Mouse (Mus musculus) intestine, embryonic 14.5 days (tissue): ENCODE measurements around the gene Cwf19l1. TPM values are rescaled to one million over a fixed set of nuclear protein-coding genes. Genes with fewer than 3 reads are reported as not detected.

Source experiments
- ATAC-seq: fragments of 200-750 bp; cut with Nextera tagmentation; replicated peaks from 2 replicates; pipeline ENCODE4 v1.8.0; 2017; ENCODE audit warnings: low read depth, moderate number of reproducible peaks, moderate TSS enrichment, moderate library complexity; ENCODE audit not compliant: low FRiP score, low TSS enrichment
- DNase-seq: peaks from one replicate; pipeline ENCODE4 v3.0.0-alpha.2; 2018; ENCODE audit warnings: low spot score
- H3K27ac ChIP-seq: fragments of 300-500 bp; sonication (generic); 2 replicates; pipeline ENCODE4 v1.5.1; 2014; ENCODE audit warnings: low read depth, mild to moderate bottlenecking, control low read depth
- H3K27me3 ChIP-seq: fragments of 300-500 bp; sonication (generic); replicated peaks from 2 replicates; pipeline ENCODE4 v1.6.1; 2014; ENCODE audit warnings: low read length, control low read depth; ENCODE audit not compliant: control insufficient read depth, insufficient read depth
- H3K36me3 ChIP-seq: fragments of 300-500 bp; sonication (generic); 2 replicates; pipeline ENCODE4 v1.6.1; 2014; ENCODE audit warnings: low read length, control low read depth; ENCODE audit not compliant: control insufficient read depth, insufficient read depth
- H3K4me1 ChIP-seq: fragments of 300-500 bp; sonication (generic); replicated peaks from 2 replicates; pipeline ENCODE4 v1.6.1; 2014; ENCODE audit warnings: low read length, control low read depth, mixed read lengths; ENCODE audit not compliant: control insufficient read depth, insufficient read depth
- H3K4me2 ChIP-seq: fragments of 300-500 bp; sonication (generic); 2 replicates; pipeline ENCODE4 v1.6.1; 2014; ENCODE audit warnings: low read length
- H3K4me3 ChIP-seq: fragments of 300-500 bp; sonication (generic); 2 replicates; pipeline ENCODE4 v1.5.1; 2014; ENCODE audit warnings: low read depth, low read length, control low read depth, mixed read lengths
- H3K9ac ChIP-seq: fragments of 300-500 bp; sonication (generic); 2 replicates; pipeline ENCODE4 v1.6.1; 2014; ENCODE audit warnings: mild to moderate bottlenecking, low read length
- H3K9me3 ChIP-seq: fragments of 300-500 bp; sonication (generic); 2 replicates; pipeline ENCODE4 v1.6.1; 2016; ENCODE audit warnings: low read length, control low read depth; ENCODE audit not compliant: control insufficient read depth
- WGBS: fragments of 180-500 bp; shearing (Covaris S2); extraction: QIAGEN DNeasy Blood & Tissue Kit; methylation state at CpG from one replicate; pipeline ENCODE4 v1.1.7; 2014; 5-methylcytosine and 5-hydroxymethylcytosine counted together
- polyA plus RNA-seq: library from polyadenylated mRNA; unstranded; fragments of >200 nt; fragmentation: Nextera tagmentation; extraction: Ambion mirVana; gene quantifications from 2 replicates; pipeline ENCODE4 v1.2.1, GENCODE M21; 2014

Cwf19l1 gene
- polyA plus RNA-seq, 1 experiment from 2014 or later = 37.8 TPM

DNA sequence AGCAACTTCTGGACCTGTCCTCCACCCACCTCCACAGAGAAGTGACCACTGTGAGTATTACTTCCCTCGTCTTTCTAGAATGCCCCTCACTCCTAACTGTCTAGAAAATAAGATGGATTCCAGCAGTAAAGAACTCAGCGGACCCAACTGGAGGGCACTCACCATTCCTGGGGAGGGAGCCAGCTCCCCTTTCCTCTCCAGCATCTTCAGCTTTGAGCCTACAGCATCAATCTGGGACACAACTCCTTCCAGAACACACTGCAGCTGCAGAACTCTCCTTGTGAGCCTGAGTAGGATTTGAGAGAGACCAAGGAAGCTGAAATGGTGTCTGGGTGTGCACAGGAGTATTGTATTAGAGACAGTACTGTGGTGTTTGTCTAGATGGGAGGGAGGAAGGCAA lies 13.3 kb upstream of the Cwf19l1 start:
- no peak overlapping the region for H3K4me3 ChIP-seq
- 72% methylated on average over 2 of the region's 2 CpGs for WGBS
- peaks cover 5% of the 10 kb centered on the region; the same call in 1 of the 2 replicates for H3K4me1 ChIP-seq
- no peaks in the 10 kb centered on the region for H3K27me3 ChIP-seq
- no peak for DNase-seq
- no peak overlapping the region for H3K27ac ChIP-seq
- H3K36me3 ChIP-seq = no peaks in the 10 kb centered on the region
- H3K4me2 ChIP-seq = no peak overlapping the region
- no peak for ATAC-seq
- no peaks in the 10 kb centered on the region for H3K9me3 ChIP-seq
- no peak overlapping the region for H3K9ac ChIP-seq

GRCm38 (mm10) chr19:44148345-44148744 lies 12.7 kb upstream of the Cwf19l1 start:
- Histone ChIP-seq H3K4me2 (no peak overlapping the region), H3K27ac (no peak overlapping the region), H3K9me3 (no peaks in the 10 kb centered on the region), H3K36me3 (peaks cover 6% of the 10 kb centered on the region), H3K27me3 (no peaks in the 10 kb centered on the region), H3K9ac (no peak overlapping the region), H3K4me1 (peaks cover 5% of the 10 kb centered on the region; the same call in 1 of the 2 replicates), H3K4me3 (no peak overlapping the region)
- 34% methylated on average over 2 of the region's 2 CpGs for WGBS
- DNase-seq (no peak), ATAC-seq (no peak)

- Histone ChIP-seq H3K27ac (no peak overlapping the region), H3K36me3 (peaks cover 20% of the 10 kb centered on the region), H3K4me3 (no peak overlapping the region), H3K9ac (no peak overlapping the region), H3K4me1 (peaks cover 5% of the 10 kb centered on the region; the same call in 1 of the 2 replicates), H3K27me3 (no peaks in the 10 kb centered on the region), H3K4me2 (no peak overlapping the region), H3K9me3 (no peaks in the 10 kb centered on the region)
- ATAC-seq (no peak), DNase-seq (no peak)
- WGBS = 93% methylated on average over 8 of the region's 8 CpGs
Observed at GRCm38 (mm10) chr19:44146951-44147350, 11.3 kb upstream of the Cwf19l1 start.

GRCm38 (mm10) chr19:44146568-44146879 lies 10.8 kb upstream of the Cwf19l1 start:
- H3K4me3 ChIP-seq = peak overlapping the region; percentile 79
- H3K4me2 ChIP-seq = peak overlapping the region; percentile 54
- WGBS = 64% methylated on average over 9 of the region's 9 CpGs
- ATAC-seq (peak; percentile 72), DNase-seq (no peak)
- no peaks in the 10 kb centered on the region for H3K9me3 ChIP-seq
- H3K36me3 ChIP-seq = peaks cover 24% of the 10 kb centered on the region
- peaks cover 5% of the 10 kb centered on the region; the same call in 1 of the 2 replicates for H3K4me1 ChIP-seq
- H3K9ac ChIP-seq = peak overlapping the region; percentile 61; the same call in 1 of the 2 replicates
- H3K27ac ChIP-seq = no peak overlapping the region
- no peaks in the 10 kb centered on the region for H3K27me3 ChIP-seq

- Histone ChIP-seq H3K4me1 (peaks cover 5% of the 10 kb centered on the region; the same call in 1 of the 2 replicates), H3K4me3 (peak within 1 kb of the TSS; percentile 79), H3K27me3 (no peaks in the 10 kb centered on the region), H3K4me2 (peak within 1 kb of the TSS; percentile 54), H3K27ac (no peak within 1 kb of the TSS), H3K9ac (peak within 1 kb of the TSS; percentile 61), H3K9me3 (no peaks in the 10 kb centered on the region), H3K36me3 (peaks cover 30% of the 10 kb centered on the region)
- ATAC-seq (peak; percentile 91), DNase-seq (peak; percentile 89)
- 4% methylated on average over 46 of the region's 46 CpGs for WGBS
Observed at GRCm38 (mm10) chr19:44145702-44146567, 10.3 kb upstream of the Cwf19l1 start, which contains the start of gene Bloc1s2. Gene Bloc1s2, minus strand, starts transcription at chr19:44146446.

DNA sequence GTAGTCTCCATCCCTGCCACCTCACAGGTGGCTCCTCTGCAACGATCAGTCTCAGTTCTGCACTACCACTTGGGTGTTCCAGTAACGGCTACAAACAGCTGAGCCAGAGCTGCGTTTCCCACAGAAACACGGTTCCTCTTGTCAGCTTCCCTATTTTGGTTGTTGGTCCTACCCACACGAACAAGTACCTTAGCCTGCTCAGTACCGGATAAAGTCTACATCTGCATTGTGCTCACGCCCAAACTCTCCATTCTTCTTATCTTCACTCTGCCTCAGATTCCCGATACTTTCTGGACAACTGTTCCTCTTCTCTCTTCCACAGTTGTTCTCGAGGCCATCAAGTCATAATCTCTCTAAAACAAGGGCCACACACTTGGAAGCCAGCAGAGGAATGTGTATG lies 8.7 kb upstream of the Cwf19l1 start:
- Histone ChIP-seq H3K36me3 (peaks cover 44% of the 10 kb centered on the region), H3K4me1 (peaks cover 5% of the 10 kb centered on the region; the same call in 1 of the 2 replicates), H3K9ac (no peak overlapping the region), H3K27ac (no peak overlapping the region), H3K27me3 (no peaks in the 10 kb centered on the region), H3K4me3 (no peak overlapping the region), H3K9me3 (no peaks in the 10 kb centered on the region), H3K4me2 (no peak overlapping the region)
- WGBS = 86% methylated on average over 9 of the region's 9 CpGs
- DNase-seq (no peak), ATAC-seq (no peak)

DNA sequence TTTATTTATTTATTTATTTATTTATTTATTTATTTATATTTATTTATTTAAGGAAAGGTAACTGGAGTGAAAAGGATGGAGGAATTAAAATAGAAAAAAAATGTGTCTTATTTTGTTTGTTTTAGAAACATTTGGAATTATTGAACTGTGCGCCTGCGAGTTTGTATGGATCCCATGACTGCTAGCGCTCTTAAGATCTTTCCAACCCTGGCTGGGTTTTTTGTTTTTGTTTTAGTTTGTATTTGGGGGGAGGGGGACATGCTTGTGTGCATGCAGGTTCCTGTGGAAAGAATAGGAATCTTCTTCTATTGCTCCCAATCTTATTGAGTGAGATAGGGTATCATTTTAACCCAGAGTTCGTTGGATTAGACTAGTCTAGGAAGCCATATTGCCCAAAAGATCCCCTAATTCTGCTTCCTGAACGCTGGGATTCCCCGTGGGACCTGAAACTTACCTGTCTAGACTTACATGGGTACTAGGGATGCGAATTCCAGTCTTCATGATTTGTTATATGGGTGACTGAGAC lies 347 bp upstream of the Cwf19l1 start:
- ATAC-seq (0 out of 2 replicates have a peak, but pooled peaks have one; percentile 30), DNase-seq (no peak)
- H3K27me3 ChIP-seq = no peaks in the 10 kb centered on the region
- H3K27ac ChIP-seq = no peak overlapping the region
- peak overlapping the region; percentile 87 for H3K4me2 ChIP-seq
- WGBS = 42% methylated on average over 7 of the region's 7 CpGs
- no peak overlapping the region for H3K9ac ChIP-seq
- H3K9me3 ChIP-seq = no peaks in the 10 kb centered on the region
- H3K4me1 ChIP-seq = peaks cover 7% of the 10 kb centered on the region
- H3K36me3 ChIP-seq = peaks cover 33% of the 10 kb centered on the region
- H3K4me3 ChIP-seq = peak overlapping the region; percentile 60

GRCm38 (mm10) chr19:44132917-44133316 lies 2.8 kb downstream of the Cwf19l1 start:
- 90% methylated on average over 5 of the region's 5 CpGs for WGBS
- DNase-seq (no peak), ATAC-seq (no peak)
- no peaks in the 10 kb centered on the region for H3K9me3 ChIP-seq
- H3K27me3 ChIP-seq = no peaks in the 10 kb centered on the region
- H3K4me1 ChIP-seq = peaks cover 7% of the 10 kb centered on the region
- H3K9ac ChIP-seq = no peak overlapping the region
- peaks cover 43% of the 10 kb centered on the region for H3K36me3 ChIP-seq
- no peak overlapping the region for H3K27ac ChIP-seq
- no peak overlapping the region for H3K4me3 ChIP-seq
- no peak overlapping the region for H3K4me2 ChIP-seq
